In the genomic region with DNA sequence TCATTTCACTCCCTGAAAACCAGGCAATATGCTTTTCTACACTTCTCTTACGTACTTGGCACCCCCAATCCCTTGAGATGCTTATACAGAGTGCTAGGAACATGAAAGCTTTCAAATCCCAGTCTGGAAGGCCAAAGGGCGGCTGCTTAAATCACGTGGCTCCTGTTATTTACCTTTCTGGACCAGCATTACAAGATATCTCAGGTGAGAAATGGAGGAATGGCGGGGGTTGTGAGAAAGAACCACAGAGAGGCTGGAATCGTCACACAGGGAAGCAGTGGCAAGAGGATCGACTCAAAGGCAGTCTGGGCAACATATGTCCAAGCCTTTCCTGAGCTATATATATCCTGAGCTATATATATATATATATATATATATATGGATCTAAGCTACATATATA, we compare ENCODE assay signal across 8 mouse cellular contexts. TPM values are rescaled to one million over a fixed set of nuclear protein-coding genes. Genes with fewer than 3 reads are reported as not detected.
A peak's percentile ranks its signal among the peaks of the same experiment; 100 is the strongest.
DNase-seq lines count a peak whose midpoint lies in the region; ATAC-seq and TF ChIP-seq lines count a peak whose summit lies in the region.

No protein-coding gene starts in this region.

- no peak overlapping the region for H3K27ac ChIP-seq in heart, embryonic 11.5 days (ENCODE audit: low read depth, low read length)
- H3K27ac ChIP-seq in hindbrain, embryonic 14.5 days = peak overlapping the region; percentile 71; the same call in 1 of the 2 replicates
- no peak overlapping the region for H3K27ac ChIP-seq in midbrain, embryonic 11.5 days (ENCODE audit: low read depth, low read length)

- peaks cover 17% of the 10 kb centered on the region for H3K4me1 ChIP-seq in heart, embryonic 11.5 days (ENCODE audit: control insufficient read depth, insufficient read depth, low read length)
- H3K4me1 ChIP-seq in G1E (ENCODE audit: insufficient read depth, low read depth, low read length) = peaks cover 68% of the 10 kb centered on the region
- H3K4me1 ChIP-seq in hindbrain, embryonic 14.5 days (replicated peaks; ENCODE audit: control insufficient read depth, insufficient read depth, low read length) = peaks cover 17% of the 10 kb centered on the region
- H3K4me1 ChIP-seq in midbrain, embryonic 11.5 days (ENCODE audit: control insufficient read depth, insufficient read depth, low read length) = peaks cover 16% of the 10 kb centered on the region

- H3K27me3 ChIP-seq in heart, embryonic 11.5 days (ENCODE audit: control insufficient read depth, insufficient read depth, low read length) = no peaks in the 10 kb centered on the region
- H3K27me3 ChIP-seq in G1E (ENCODE audit: insufficient read depth, low read length) = no peaks in the 10 kb centered on the region
- H3K27me3 ChIP-seq in hindbrain, embryonic 14.5 days (ENCODE audit: control insufficient read depth, insufficient read depth, low read length) = no peaks in the 10 kb centered on the region
- H3K27me3 ChIP-seq in midbrain, embryonic 11.5 days (ENCODE audit: control insufficient read depth, insufficient read depth, low read length) = no peaks in the 10 kb centered on the region

- peak overlapping the region; percentile 89 for H3K9ac ChIP-seq in heart, embryonic 11.5 days (ENCODE audit: low read depth, low read length)
- H3K9ac ChIP-seq in hindbrain, embryonic 14.5 days = peak overlapping the region; percentile 80
- peak overlapping the region; percentile 92 for H3K9ac ChIP-seq in midbrain, embryonic 11.5 days (ENCODE audit: low read length)

- DNase-seq in heart, postnatal 36 days = no peak
- DNase-seq in G1E (ENCODE audit: low spot score) = no peak
- DNase-seq in hindbrain, embryonic 14.5 days (ENCODE audit: low spot score) = no peak
- DNase-seq in midbrain, embryonic 11.5 days (ENCODE audit: low spot score, missing footprints) = no peak
- DNase-seq in thymus, adult 18-20 months = no peak
- no peak for DNase-seq in layer of hippocampus, postnatal 25 days (ENCODE audit: extremely low spot score in 1 of 2, low spot score in 1 of 2)
- DNase-seq in adrenal gland, postnatal 25 days = no peak

- H3K4me3 ChIP-seq in heart, embryonic 11.5 days (ENCODE audit: low read depth, low read length) = peak overlapping the region; percentile 69
- H3K4me3 ChIP-seq in G1E (ENCODE audit: low read depth, low read length) = peak overlapping the region; percentile 78; the same call in 1 of the 2 replicates
- peak overlapping the region; percentile 54 for H3K4me3 ChIP-seq in hindbrain, embryonic 14.5 days (replicated peaks; ENCODE audit: low read length)
- peak overlapping the region; percentile 62 for H3K4me3 ChIP-seq in midbrain, embryonic 11.5 days (ENCODE audit: low read depth, low read length)

- intact Hi-C loops in heart, postnatal 36 days (cut with DNase I) = loop anchor here (5.0 kb wide), 1 partner anchor 37 kb away; the partner anchor contains the start of gene Prrc2a

- TF ChIP-seq CTCF in G1E (IDR thresholded peaks at IDR 0.05; ENCODE audit: low read depth, low read length) = no peak

- H3K4me2 ChIP-seq in heart, embryonic 11.5 days = peak overlapping the region; percentile 91
- peak overlapping the region; percentile 53 for H3K4me2 ChIP-seq in hindbrain, embryonic 14.5 days (replicated peaks)
- H3K4me2 ChIP-seq in midbrain, embryonic 11.5 days = peak overlapping the region; percentile 75

- no peaks in the 10 kb centered on the region for H3K9me3 ChIP-seq in heart, embryonic 11.5 days (replicated peaks; ENCODE audit: control insufficient read depth, low read length)
- H3K9me3 ChIP-seq in G1E (replicated peaks) = no peaks in the 10 kb centered on the region
- no peaks in the 10 kb centered on the region for H3K9me3 ChIP-seq in hindbrain, embryonic 14.5 days (ENCODE audit: control insufficient read depth, low read length)
- no peaks in the 10 kb centered on the region for H3K9me3 ChIP-seq in midbrain, embryonic 11.5 days (ENCODE audit: control insufficient read depth, low read length)

- ATAC-seq in heart, embryonic 11.5 days (replicated peaks; ENCODE audit: insufficient number of reproducible peaks, low FRiP score, low TSS enrichment) = no peak
- no peak for ATAC-seq in G1E (ENCODE audit: extremely low read depth, insufficient number of reproducible peaks, low FRiP score, poor library complexity, severe bottlenecking)
- no peak for ATAC-seq in hindbrain, embryonic 14.5 days (ENCODE audit: low FRiP score)
- no peak for ATAC-seq in midbrain, embryonic 11.5 days (ENCODE audit: low FRiP score)

- WGBS in heart, embryonic 11.5 days (ENCODE audit: insufficient replicate concordance) = 29% methylated on average over 6 of the region's 6 CpGs
- 29% methylated on average over 6 of the region's 6 CpGs for WGBS in hindbrain, embryonic 14.5 days
- 40% methylated on average over 6 of the region's 6 CpGs for WGBS in midbrain, embryonic 11.5 days

- peaks cover 2% of the 10 kb centered on the region for H3K36me3 ChIP-seq in heart, embryonic 11.5 days (ENCODE audit: control insufficient read depth, insufficient read depth, low read length)
- H3K36me3 ChIP-seq in G1E (replicated peaks) = peaks cover 62% of the 10 kb centered on the region
- H3K36me3 ChIP-seq in hindbrain, embryonic 14.5 days (replicated peaks; ENCODE audit: control insufficient read depth, insufficient read depth) = peaks cover 36% of the 10 kb centered on the region
- H3K36me3 ChIP-seq in midbrain, embryonic 11.5 days (ENCODE audit: control insufficient read depth, insufficient read depth, low read length) = no peaks in the 10 kb centered on the region; the same call in 1 of the 2 replicates

RNA-seq across cellular contexts. Expression of gene D17H6S53E, which starts 0.6 kb away (rescaled TPM):
- polyA plus RNA-seq in heart, embryonic 11.5 days (2014; fragmentation: Nextera tagmentation; extraction: Ambion mirVana) = 8.4 and 10.8 TPM in 2 replicates
- total RNA-seq in heart, postnatal 36 days (2021) = 10 to 100 TPM; 25.7 to 26.4 TPM
- total RNA-seq in G1E (2014; fragmentation: Nextera tagmentation) (5.9 and 9.3 TPM in 2 replicates), G1E (2017) (22.1 and 24.1 TPM in 2 replicates)
- 12.5 and 12.8 TPM in 2 replicates for polyA plus RNA-seq in G1E (2012)
- 6.0 and 6.2 TPM in 2 replicates for polyA plus RNA-seq in hindbrain, embryonic 14.5 days (2014; fragmentation: Nextera tagmentation; extraction: Ambion mirVana)
- 7.1 and 8.1 TPM in 2 replicates for polyA plus RNA-seq in midbrain, embryonic 11.5 days (2014; fragmentation: Nextera tagmentation; extraction: Ambion mirVana)
- 10 to 100 TPM; 27.0 to 27.3 TPM for total RNA-seq in layer of hippocampus, postnatal 25 days (2021)
- total RNA-seq in adrenal gland, postnatal 25 days (2021) = 23.0 and 29.7 TPM in 2 replicates

RNA-seq across cellular contexts. Expression of gene Csnk2b, which starts 3.7 kb away (rescaled TPM):
- 221 and 222 TPM in 2 replicates for polyA plus RNA-seq in heart, embryonic 11.5 days (2014; fragmentation: Nextera tagmentation; extraction: Ambion mirVana)
- 100 to 1,000 TPM; 163 to 164 TPM for total RNA-seq in heart, postnatal 36 days (2021)
- total RNA-seq in G1E (2014; fragmentation: Nextera tagmentation) (466 and 494 TPM in 2 replicates), G1E (2017) (431 and 460 TPM in 2 replicates)
- polyA plus RNA-seq in G1E (2012) = 74.4 and 79.6 TPM in 2 replicates
- polyA plus RNA-seq in hindbrain, embryonic 14.5 days (2014; fragmentation: Nextera tagmentation; extraction: Ambion mirVana) = 321 and 339 TPM in 2 replicates
- polyA plus RNA-seq in midbrain, embryonic 11.5 days (2014; fragmentation: Nextera tagmentation; extraction: Ambion mirVana) = 293 and 299 TPM in 2 replicates
- total RNA-seq in layer of hippocampus, postnatal 25 days (2021) = 100 to 1,000 TPM; 179 to 181 TPM
- 201 and 272 TPM in 2 replicates for total RNA-seq in adrenal gland, postnatal 25 days (2021)

RNA-seq across cellular contexts. Expression of gene Gpank1, which starts 4.3 kb away (rescaled TPM):
- 15.7 and 17.2 TPM in 2 replicates for polyA plus RNA-seq in heart, embryonic 11.5 days (2014; fragmentation: Nextera tagmentation; extraction: Ambion mirVana)
- total RNA-seq in heart, postnatal 36 days (2021) = 1 to 10 TPM; 8.0 to 9.6 TPM
- total RNA-seq in G1E (2014; fragmentation: Nextera tagmentation) = 38.0 and 45.9 TPM in 2 replicates
- total RNA-seq in G1E (2017) = 49.0 and 54.0 TPM in 2 replicates
- polyA plus RNA-seq in G1E (2012) = 87.0 and 99.4 TPM in 2 replicates
- 21.9 and 22.0 TPM in 2 replicates for polyA plus RNA-seq in hindbrain, embryonic 14.5 days (2014; fragmentation: Nextera tagmentation; extraction: Ambion mirVana)
- polyA plus RNA-seq in midbrain, embryonic 11.5 days (2014; fragmentation: Nextera tagmentation; extraction: Ambion mirVana) = 24.4 and 26.3 TPM in 2 replicates
- 10 to 100 TPM; 14.2 to 14.4 TPM for total RNA-seq in layer of hippocampus, postnatal 25 days (2021)
- total RNA-seq in adrenal gland, postnatal 25 days (2021) = 19.0 and 19.4 TPM in 2 replicates

RNA-seq across cellular contexts. Expression of gene Apom, which starts 6.3 kb away (rescaled TPM):
- polyA plus RNA-seq in heart, embryonic 11.5 days (2014; fragmentation: Nextera tagmentation; extraction: Ambion mirVana) = 2.3 and 12.9 TPM in 2 replicates
- not detected for total RNA-seq in heart, postnatal 36 days (2021)
- not detected in 2 replicates for total RNA-seq in G1E (2014; fragmentation: Nextera tagmentation)
- total RNA-seq in G1E (2017) = 0.22 and 0.23 TPM in 2 replicates
- 0.10 and 0.11 TPM in 2 replicates for polyA plus RNA-seq in G1E (2012)
- 0.39 TPM in 1 of 2 replicates, not detected in the other for polyA plus RNA-seq in hindbrain, embryonic 14.5 days (2014; fragmentation: Nextera tagmentation; extraction: Ambion mirVana)
- polyA plus RNA-seq in midbrain, embryonic 11.5 days (2014; fragmentation: Nextera tagmentation; extraction: Ambion mirVana) = 0.37 and 0.45 TPM in 2 replicates
- total RNA-seq in layer of hippocampus, postnatal 25 days (2021) = not detected
- total RNA-seq in adrenal gland, postnatal 25 days (2021) = 2.9 TPM in 1 of 2 replicates, not detected in the other

RNA-seq across cellular contexts. Expression of gene Bag6, which starts 9.4 kb away (rescaled TPM):
- polyA plus RNA-seq in heart, embryonic 11.5 days (2014; fragmentation: Nextera tagmentation; extraction: Ambion mirVana) = 72.5 and 77.4 TPM in 2 replicates
- total RNA-seq in heart, postnatal 36 days (2021) = 100 to 1,000 TPM; 243 to 268 TPM
- total RNA-seq in G1E (2014; fragmentation: Nextera tagmentation) = 160 and 182 TPM in 2 replicates
- 60.7 and 69.5 TPM in 2 replicates for total RNA-seq in G1E (2017)
- polyA plus RNA-seq in G1E (2012) = 686 and 799 TPM in 2 replicates
- polyA plus RNA-seq in hindbrain, embryonic 14.5 days (2014; fragmentation: Nextera tagmentation; extraction: Ambion mirVana) = 90.2 and 98.2 TPM in 2 replicates
- polyA plus RNA-seq in midbrain, embryonic 11.5 days (2014; fragmentation: Nextera tagmentation; extraction: Ambion mirVana) = 96.0 and 104 TPM in 2 replicates
- 100 to 1,000 TPM; 290 to 320 TPM for total RNA-seq in layer of hippocampus, postnatal 25 days (2021)
- 403 and 461 TPM in 2 replicates for total RNA-seq in adrenal gland, postnatal 25 days (2021)
